Mouse (Mus musculus): ENCODE results near the gene Kif20b.

Gene Kif20b

GRCm38 (mm10) chr19:34920066-34920465 is 2.1 kb upstream of the Kif20b start:
- no peak for DNase-seq (ENCODE audit: low read depth, low spot score)

- no peak for DNase-seq (ENCODE audit: low read depth, low spot score)
Observed at GRCm38 (mm10) chr19:34920531-34920930, 1.6 kb upstream of the Kif20b start.

DNA sequence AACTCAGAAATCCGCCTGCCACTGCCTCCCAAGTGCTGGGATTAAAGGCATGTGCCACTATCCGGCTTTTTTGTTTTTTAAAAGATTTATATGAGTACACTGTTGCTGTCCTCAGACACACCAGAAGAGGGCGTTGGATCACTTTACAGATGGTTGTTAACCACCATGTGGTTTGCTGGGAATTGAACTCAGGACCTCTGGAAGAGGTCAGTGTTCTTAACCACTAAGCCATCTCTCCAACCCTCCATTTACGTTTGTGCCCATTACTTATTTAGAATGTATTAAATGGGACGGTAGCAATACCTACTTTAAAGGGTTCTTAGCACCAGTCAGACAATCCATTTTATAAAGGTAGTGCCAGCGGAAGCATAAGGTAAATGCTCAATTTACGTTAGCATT is 909 bp upstream of the Kif20b start:
- DNase-seq (ENCODE audit: low read depth, low spot score) = peak; percentile 57

DNA sequence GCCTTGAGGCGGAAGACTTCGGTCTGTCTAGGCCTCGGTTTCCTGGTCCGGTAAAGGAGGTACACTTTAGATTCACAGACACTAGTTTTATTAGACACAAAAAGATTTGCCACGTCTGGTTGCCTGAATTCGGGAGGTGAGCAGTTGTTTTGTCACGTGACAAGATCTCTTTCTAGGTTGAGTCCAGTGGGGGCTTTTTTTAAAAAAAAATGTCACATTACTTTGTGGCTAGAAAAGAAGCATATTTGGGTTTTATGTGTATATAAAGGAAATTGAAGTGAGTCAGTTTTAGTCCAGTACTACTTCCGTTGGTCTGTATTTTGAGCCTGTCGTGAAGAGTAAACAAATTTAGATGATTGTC is 422 bp downstream of the Kif20b start:
- DNase-seq (ENCODE audit: low read depth, low spot score) = no peak

- no peak for DNase-seq (ENCODE audit: low read depth, low spot score)
Observed at GRCm38 (mm10) chr19:34947206-34947605, 25.0 kb downstream of the Kif20b start.

DNA sequence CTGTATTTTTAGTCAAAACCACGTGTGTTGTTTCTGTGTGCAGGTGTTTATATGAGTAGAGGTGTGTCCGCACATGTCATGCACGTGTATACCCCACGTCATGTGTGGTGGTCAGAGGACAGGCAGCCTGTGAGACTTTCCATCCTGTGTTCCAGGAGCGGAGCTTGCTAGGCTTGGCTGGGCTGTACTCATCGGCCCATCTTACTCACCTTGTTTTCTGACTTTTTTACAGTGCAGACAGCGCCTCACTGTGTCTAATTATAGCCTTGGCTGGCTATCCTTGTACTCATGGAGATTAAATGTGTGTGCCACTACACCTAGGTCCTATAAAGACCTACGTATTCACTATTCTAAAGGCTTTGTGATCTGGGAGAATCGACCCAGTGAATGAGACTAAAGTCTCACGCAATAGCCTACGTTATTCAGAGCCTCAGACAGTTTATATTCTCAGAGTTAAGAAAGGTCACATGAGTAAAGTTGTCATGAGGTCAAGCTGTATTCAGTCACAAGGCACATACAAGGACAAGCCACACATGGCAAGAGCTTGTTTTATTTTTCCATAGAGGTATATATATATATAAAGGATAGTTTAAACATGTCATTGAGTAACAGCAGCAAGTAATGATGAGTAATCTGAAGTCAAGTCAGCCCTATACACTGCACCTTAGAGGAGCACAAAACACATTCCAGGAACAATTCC is 31.8 kb downstream of the Kif20b start:
- no peak for DNase-seq (ENCODE audit: low read depth, low spot score)

DNA sequence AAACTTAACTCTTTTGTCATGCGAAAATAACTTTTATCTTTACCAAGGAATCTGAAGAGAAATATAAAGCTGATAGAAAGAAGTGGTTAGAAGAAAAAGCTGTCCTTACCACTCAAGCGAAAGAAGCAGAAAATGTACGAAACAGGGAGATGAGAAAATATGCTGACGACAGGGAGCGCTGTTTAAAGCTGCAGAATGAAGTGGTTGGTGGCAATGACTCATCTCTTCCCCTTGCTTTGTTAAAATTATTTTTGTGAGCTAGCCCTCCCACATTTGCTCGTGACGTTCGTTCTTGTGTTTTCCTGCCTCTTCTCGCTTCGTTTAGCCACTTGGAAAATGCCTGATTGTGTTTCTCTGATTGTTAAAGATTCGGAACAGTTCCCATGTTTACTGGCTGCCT is 37.2 kb downstream of the Kif20b start:
- no peak for DNase-seq (ENCODE audit: low read depth, low spot score)

- no peak for DNase-seq (ENCODE audit: low read depth, low spot score)
Observed at GRCm38 (mm10) chr19:34984742-34985141, 62.6 kb downstream of the Kif20b start.

DNA sequence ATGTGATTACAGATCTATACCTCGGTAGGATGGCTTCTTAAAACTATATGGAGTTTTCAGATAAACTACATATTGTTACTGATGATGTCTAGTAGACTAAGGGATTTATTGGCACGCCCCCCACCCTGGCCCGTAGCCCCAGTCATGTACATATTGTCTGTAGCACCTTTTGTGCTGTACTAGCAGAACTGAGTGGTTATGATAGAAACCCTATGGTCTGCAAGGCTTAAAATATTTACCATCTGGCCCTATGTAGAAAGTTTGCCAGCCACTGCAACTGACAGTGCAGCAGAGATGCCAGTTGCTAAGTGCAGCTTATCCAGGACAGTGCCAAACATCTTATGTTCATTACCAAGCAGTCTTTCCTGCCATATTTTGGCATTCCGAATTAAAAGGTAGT is 68.3 kb downstream of the Kif20b start:
- no peak for DNase-seq (ENCODE audit: low read depth, low spot score)

DNA sequence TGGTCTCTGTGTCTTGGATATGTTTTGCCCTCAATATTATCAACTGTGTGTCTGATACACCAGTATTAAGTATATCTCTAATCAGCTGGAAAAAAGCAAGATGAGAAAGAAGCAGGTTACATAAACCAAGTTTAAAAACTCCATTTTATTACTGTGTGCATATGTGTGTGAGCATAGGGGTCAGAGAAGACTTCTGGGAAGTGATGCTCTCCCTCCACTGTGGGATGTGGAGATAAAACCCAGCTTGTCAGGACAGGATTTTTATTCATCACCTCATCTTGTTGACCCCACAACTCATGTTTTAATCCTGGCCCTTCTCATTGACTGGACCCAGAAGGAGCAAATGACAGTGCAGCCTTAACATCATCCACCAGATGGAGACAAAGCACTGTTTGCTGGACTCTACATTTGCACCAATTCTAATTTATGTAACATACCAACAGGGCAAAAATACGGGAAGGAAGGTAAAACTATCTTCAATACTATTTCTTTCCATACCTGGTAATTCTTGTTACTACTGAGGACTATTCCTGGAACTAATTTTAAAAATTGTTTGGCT is 70.9 kb downstream of the Kif20b start:
- peak; percentile 33 for DNase-seq (ENCODE audit: low read depth, low spot score)

- DNase-seq (ENCODE audit: low read depth, low spot score) = no peak
Observed at GRCm38 (mm10) chr19:35015058-35015457, 92.9 kb downstream of the Kif20b start.

DNA sequence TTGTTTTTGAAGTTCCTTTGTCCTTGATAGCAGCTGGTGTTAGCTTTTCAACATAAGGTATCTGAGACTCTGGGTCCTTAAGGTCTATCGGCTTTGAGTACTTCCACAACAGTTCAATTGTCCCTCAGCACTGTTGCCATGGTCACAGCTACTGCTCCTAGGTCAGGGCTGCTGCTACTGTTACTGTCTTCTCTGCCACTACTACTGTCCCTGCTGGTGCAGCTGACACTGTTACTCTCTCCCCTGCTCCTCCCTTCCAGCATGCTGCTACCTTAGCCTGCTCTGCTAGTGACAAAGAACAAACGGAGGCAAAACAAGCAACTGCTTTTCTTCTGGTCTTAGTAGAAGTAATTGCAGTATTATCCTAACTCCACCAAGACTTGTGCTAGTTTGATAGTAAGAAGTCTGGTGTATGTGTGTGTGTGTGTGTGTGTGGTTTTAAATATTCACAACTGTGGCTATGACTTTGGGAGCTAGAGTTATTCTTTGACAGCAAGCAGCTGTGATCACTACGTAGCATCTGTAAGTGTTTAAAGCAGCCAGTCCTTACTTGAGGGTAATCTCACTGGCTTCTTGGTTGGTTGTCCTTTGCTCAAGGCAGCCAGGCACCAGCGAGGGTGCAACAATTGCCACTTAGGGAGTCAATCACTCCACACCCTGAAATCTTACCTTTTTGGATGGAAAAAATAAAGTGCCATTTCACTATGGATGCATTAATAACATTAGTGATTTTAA is 95.5 kb downstream of the Kif20b start:
- no peak for DNase-seq (ENCODE audit: low read depth, low spot score)

GRCm38 (mm10) chr19:35018209-35018581 is 96.0 kb downstream of the Kif20b start:
- DNase-seq (ENCODE audit: low read depth, low spot score) = no peak

Measured in ES-CJ7 (cell line).